Mouse (Mus musculus): Measurements from ENCODE around the gene Tmem205.
A peak's percentile ranks its signal among the peaks of the same experiment; 100 is the strongest.

The Tmem205 gene

DNA sequence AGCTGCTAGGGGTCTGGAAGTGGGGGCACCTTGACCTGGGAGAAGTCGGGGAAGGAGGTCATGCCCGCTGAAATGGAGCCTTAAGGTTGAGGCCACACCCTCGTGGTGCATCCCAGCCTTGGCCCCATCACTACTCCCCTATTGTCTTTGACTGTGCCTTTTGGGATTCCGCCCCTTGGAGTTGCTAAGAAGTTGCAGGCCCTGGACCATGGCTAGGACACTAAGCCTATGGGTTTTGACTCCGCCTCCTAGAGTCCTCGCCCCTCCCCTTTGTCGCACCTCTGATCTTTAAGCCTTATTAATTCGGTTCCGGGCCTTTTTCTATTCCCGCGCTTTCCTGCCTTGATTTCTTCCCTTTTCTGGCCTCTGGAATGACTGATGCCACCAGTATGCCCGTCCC is 16.3 kb upstream of the Tmem205 start:
- DNase-seq: no peak

DNA sequence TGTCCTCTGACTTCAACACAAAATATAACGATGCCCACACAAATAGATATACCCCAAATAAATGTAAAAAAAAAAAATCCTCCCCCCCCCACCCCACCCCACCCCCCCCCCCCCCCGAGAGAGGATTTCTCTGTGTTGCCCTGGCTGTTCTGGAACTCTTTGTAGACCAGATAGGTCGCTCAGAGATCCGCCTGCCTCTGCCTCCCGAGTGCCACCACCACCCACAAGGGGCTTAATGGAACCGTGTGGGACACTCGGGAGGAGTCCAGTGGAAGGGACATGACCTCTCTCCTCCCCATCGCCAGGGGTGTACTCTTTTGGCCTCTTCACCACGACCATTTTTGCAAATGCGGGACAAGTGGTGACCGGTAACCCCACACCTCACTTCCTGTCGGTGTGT is 15.7 kb upstream of the Tmem205 start:
- no peak for DNase-seq

DNA sequence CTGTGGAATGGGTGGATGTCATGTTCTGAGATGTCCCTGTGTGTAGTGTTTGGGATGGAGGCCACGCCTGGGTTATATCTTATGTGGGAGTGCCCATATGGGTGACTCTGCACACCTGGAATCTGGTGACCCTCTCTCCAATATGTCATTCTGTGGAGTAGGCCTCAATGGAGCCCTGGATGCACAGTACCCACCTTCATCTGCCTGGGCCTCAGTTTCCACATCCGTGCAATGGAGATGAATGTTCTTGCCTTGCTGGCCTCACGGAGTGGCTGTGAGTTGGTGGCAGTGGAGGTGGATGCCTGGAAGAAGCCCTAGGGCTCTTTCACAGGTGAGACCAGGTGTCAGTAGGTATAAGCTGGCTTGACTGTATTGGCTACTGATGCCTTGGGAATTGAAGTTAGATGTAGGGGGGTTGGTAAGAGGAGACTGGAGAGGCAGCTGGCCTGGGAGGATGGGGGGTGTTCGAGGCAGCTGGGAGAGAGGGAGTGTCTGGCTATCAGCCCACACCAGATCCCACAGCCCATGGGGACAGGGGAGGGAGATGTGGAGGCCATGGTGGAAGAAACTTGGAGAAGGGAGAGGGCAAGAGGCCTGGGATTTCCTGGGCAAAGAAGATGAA is 11.0 kb upstream of the Tmem205 start:
- no peak for DNase-seq

DNA sequence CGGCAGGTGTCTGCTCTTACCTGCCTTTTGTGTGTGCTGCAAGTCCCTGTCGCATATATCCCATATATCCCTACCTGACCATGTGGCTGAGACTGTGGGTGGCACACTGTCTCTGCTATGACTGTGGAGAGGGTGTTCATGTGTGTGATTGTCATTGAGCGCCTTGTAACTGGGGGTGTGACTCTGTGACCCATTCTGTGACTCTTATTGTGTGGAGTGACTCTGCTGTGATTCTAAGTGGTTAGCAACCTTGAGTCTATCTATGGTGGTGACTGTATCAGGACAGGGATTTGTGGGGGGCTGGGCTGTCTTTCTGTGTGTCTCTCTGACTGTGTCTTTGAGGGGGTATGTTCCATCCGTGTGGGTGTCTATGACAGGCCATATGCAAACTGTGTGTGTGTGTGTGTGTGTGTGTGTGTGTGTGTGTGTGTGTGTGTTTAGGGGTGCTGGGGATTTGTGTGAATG is 10.4 kb upstream of the Tmem205 start:
- DNase-seq: no peak

DNA sequence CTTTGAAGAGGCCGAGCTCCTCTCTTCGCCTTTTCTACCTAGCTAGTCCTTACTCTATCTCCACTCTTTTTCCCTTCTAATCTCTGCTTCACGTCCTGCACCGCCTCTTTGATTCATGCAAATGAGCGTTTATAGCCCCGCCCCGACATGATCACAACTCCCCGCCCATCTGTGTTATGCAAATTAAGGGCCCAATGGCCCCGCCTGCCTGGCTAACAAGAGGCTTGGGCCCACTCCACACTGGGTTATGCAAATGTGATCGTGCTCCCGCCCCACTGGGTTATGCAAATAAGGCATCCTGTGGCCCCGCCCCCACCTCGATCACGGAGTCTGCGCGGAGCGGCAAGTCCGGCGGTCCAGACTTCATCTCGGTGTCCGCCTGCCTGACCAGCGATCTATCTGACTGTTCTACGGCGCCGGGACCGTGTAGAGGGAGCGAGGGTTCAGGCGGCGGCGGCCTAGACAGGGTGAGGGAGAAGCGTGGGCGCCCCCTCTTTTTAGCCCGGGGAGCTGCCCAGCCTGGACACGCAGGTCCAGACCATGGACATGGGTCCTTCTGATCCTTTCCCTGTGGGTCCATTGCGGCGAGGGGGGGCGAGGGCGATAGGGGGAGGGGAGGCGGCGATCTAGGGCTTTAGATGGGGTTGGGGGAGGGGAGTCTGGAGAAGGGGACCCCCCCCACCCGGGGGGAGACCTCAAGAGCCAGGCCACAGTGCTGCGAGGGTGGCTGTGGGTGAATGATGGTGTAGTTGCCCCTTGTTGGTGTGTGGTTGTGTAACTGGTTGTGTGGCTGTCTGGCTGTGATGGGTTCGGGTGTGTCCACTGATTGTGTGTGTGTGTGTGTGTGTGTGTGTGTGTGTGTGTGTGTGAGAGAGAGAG is 9.6 kb upstream of the Tmem205 start, which contains the start of gene Plppr2:
Gene Plppr2 (plus strand): TSS at position 342 of the 879 bp plus-strand sequence.
- peak; percentile 99 to 100 for DNase-seq

DNA sequence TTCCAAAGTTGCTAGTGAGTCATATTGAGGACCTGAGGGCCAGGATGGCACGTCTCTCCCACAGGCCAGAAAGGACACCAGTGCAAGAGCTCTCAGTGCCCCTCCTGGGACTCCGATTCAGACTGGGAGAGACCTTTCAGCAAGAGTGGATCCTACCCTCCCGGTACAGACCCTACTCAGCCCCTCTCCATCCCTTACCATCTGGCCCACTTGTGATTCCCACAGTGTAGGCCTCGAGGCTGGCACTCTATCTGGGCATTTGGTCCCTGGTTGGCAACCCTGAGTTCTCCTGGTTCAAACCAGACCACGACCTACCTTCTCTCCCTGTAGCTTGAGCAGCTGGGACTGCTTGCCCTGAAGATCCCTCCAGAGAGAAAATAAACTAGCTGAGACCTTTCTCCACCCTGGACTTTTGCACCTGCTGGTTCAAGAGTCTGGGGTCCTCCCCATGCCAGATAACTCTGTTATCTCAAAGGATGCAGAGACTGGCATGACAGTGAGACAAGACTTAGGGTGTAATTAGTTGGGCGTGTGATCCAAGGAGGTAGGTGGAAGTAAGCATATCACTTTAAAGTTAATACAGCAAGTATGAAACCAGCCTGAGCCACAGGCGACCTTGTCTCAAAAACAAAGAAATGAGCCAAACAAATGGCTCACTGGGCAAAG is 8.2 kb upstream of the Tmem205 start:
- DNase-seq: no peak

DNA sequence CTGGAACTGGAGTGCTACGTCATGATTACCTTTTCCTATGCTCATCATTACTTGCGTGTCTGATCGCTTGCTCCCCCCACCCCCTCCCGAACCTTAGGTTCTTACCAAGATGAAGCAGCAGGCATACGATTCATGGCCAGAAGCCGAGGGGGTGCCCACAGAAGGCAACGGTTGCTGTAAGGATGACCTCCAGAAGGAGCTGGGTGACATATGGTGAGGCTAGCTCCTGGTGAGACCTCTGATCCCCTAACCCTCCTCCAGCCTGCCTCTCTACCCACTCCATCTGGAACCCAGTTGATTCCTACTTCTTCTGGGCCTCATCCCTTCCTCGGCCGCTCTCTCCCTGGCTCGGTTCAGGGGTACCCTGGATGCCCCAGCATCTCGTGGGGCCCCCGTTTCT is 6.7 kb upstream of the Tmem205 start:
- DNase-seq: peak in 1 of 2 experiments; percentile 56

DNA sequence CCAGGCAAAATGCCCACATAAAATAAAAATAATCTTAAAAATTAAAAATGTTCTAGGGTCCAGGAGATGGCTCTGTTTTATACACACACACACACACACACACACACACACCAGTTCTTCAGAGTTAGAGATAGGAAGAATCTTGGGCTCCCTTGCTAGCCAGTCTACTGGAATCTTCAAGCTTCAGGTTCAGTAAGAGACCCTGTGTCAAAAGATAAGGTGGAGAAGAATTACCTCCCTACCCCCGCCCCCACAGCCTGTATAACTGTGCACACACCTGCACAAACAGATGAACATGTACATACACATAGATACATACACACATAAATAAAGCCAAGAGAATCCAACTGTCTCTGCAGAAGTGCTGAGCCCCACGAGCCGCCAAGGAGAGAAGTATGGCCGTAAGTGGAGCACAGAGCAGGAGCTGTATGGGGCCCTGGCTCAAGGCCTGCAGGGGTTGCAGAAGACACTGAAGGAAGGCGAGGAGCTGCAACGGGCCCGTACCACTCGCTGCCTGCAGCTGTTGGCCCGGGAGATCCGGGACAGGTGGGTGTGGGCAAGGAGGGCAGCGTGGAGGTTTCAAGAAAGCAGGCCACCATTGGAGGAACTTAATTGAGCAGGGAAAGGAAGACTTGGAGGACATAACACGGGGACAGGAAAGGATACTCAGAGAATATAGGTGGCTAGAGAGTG is 5.2 kb upstream of the Tmem205 start:
- no peak for DNase-seq

DNA sequence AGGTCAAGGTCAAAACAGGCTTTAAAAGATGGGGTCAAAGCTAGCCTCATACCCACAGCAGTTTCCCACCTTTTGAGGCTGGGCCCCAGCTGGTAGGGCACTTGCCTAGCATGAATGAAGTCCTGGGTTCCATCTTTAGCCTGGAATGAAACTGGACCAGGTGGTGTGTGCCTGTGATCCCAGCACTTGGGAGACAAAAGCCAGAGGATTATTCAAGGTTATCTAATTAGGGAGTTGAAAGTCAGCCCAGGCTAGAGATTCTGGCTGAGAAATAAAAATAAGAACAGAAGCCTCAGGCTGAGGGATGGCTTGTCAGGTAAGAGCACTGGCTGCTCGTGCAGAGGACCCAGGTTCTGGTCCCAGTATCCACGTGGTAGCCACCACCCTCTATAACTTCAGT is 4.7 kb upstream of the Tmem205 start:
- DNase-seq: no peak

DNA sequence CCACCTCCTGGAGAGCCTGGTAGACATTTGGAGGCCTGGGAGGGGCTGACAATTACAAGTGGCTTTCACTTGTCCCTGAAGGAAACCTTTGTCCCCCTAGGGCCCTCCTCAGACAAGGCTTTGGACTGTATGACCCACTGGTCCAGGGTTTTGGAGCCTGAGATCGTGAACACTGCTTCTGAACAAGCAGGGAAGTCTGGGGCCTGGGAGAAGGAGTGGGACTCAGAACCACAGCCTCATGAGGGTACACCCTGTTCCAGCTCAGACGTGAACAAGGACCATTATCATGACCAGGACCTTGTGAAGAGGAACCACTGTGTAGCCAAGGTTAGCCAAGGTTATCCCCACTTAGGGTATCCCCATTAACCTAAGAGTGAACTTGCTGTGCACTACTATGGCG is 1.9 kb upstream of the Tmem205 start:
- no peak for DNase-seq

DNA sequence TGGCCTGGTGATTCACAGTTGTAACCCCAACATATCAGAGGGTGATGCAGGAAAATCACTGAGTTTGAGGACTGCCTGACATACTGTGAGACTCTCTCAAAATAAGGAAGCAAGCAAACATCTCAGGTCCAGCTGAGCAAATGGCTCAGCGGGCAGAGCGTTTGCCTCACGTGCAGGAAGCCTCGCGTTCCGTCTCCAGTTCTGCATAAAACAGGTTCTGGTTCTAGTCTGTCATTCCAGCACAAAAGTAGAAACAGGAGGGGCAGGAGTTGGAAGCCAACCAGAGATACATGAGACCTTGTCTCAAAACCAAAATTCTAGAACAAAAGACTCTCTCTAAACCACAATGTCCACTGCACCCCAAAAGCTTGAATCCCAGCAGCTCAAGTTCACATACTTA is 572 bp downstream of the Tmem205 start:
- no peak for DNase-seq

DNA sequence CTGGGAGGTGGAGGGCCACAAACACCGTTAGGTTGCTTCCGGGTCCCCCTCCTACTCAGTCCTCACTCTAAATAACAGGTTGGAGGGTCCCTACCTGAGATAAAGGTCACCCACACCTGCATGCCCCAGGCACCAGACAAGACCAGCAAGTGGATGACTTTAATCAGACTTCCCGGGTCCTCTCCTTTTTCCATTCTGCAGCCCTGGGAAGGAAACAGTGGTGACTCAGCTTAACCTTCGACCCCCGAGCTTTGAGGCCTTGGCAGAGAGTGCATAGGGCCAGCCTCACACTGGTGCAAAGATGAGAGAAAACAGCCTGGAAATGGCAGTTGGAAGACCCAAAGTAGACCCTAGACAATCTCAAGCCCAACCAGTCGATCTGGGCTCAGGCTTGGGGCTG is 1.2 kb downstream of the Tmem205 start:
- no peak for DNase-seq

DNA sequence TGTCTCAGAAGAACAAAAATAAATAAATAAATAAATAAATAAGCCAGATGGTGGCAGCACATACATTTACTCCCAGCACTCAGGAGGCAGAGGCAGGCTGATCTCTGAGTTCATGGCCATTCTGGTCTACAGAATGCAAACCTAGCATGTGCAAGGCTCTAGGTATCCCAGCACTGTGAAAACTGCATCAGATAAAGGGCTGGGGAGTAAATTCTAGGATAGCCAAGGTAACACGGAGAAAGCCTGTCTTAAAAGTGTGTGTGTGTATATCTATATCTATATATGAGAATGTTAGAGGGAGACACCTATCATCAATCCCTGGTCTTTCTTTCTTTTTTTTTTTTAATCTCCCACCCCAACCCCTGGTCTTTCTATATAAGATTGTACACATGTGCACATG is 1.9 kb downstream of the Tmem205 start:
- DNase-seq: no peak

DNA sequence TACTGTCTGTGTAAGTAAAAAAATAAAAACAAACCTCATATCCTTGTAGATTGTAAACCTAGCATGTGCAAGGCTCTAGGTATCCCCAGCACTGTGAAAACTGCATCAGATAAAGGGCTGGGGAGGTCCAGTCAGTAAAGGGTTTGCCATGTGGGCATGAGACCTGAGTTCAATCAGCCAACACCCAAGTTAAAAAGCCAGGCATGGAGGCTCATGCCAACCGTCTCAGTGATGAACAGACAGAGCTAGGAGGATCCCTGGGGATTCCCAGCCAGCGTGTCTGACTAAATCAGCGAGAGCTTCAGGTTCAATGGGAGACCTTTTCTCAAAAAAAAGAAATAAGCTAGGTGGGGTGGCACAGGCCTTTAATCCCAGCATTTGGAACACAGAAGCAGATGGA is 2.3 kb downstream of the Tmem205 start:
- DNase-seq: no peak

DNA sequence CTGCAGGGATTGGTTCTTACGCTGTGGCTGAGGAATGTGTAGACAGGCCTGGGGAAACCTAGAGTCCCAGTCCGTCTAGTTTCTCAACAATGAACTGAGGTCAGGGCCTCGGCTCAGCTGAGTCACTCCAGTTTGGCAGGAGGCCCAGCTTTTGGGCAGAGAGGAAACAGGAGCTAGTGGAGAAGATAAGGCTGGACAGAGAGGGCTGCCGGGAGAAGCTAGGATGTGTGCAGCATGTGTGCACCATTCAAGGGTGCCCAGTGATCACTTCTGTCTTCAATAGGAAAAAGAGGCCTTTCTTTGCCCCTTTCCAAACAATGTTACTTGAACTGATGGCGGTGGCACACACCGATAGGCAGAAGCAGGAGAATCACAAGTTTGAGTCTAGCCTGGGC is 3.3 kb downstream of the Tmem205 start:
- DNase-seq: peak; percentile 46

DNA sequence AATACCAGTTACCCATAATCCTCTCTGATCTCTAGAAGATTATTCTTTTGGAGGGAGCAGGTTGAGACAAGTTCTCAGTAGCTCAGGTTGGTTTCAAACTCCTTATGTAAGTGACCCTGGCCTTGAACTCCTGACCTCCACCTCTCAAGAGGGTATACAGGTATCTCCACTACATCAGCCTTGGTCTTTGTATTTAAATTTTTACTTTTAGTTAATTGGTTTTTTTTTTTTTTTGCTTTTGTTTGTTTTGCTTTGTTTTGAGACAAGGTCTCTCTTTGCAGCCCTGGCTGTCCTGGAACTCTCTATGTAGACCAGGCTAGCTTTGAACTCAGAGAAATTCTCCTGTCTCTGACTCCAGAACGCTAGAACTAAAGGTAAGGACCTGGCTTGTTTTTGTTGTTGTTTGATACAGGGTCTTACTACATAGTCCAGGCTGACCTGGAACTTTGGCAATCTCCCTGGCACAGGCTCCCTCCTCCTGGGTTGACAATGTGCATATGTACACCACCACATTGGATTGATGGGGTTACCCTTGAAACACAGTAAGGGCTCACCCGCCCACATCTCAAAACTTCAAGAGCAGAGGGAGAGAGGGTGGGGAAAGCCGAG is 3.8 kb downstream of the Tmem205 start:
- no peak for DNase-seq

DNA sequence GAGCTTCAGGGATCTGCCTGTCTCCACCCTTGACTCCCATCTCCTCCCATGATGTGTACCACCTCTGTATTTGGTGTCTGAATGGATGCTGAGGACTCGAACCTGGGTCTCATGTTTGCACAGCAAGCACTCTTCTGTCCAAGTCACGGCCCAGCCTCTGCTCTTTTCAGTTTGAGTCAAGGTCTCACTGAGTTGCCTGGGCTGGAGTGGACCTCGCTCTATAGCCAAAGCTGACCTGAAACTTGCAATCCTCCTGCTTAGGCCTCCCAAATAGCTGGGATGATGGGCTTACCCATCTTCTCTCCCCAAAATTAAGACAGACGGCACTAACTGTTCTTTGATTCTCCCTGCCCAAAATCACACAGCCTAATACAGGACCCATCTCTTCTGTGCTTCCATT is 4.3 kb downstream of the Tmem205 start:
- no peak for DNase-seq

DNA sequence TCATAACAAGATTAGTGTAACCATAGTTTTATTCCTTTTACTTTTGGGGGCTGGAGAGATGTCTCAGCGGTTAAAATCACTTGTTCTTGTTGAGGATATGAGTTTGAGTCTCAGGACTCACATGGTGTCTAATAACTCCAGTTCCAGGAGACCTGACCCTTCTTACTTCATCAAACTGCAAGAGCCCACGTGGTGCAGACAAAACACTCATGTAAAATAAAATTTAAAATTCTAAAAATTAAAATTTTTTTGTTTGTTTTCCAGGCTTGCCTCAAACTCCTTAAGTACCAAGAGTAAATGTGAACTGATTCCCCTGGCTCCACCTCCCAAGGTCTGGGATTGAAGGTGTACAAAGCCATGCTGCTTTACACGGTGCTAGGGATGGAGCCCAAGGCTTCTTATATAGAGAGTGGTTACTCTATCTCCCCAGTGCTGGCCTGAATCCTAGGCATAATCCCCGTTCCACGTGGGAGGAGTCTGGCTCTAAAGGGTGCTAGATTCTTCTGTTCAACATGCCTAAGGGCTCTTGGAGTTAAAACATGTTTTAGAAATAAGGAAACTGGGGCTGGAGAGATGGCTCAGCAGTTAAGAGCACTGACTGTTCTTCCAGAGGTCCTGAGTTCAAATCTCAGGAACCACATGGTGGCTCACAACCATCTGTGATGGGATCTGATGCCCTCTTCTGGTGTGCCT is 8.5 kb downstream of the Tmem205 start:
- DNase-seq: no peak

DNA sequence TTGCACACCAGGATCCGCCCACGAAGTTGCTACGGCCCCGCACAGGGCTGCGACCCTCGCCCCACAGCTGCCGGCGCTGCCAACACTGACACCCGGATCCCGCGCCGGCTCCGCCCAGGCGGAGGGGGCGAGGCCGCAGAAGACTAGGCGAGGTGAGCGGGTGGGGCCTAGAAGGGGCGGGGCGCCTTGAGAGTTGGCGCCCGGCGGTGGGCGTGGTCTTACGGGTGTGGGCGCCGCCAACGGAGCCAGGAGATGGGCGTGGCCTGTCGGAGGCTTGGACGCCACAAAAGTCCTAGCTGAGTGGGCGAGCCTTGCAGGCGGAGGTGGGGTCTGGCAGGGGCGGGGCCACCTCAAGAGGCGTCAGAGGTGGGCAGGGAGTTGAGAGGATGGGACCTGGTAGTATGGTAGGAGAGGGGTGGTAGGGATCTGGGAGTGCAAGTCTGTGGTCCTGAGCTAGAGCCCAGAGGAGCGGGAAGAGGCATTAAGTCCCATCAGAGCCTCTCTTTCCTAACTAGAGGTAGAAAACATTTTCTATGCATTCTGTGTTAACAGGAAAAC is 9.2 kb downstream of the Tmem205 start, which contains the start of gene Rab3d:
Gene Rab3d (minus strand): TSS at position 158 of the 558 bp plus-strand sequence.
- DNase-seq: peak; percentile 98

DNA sequence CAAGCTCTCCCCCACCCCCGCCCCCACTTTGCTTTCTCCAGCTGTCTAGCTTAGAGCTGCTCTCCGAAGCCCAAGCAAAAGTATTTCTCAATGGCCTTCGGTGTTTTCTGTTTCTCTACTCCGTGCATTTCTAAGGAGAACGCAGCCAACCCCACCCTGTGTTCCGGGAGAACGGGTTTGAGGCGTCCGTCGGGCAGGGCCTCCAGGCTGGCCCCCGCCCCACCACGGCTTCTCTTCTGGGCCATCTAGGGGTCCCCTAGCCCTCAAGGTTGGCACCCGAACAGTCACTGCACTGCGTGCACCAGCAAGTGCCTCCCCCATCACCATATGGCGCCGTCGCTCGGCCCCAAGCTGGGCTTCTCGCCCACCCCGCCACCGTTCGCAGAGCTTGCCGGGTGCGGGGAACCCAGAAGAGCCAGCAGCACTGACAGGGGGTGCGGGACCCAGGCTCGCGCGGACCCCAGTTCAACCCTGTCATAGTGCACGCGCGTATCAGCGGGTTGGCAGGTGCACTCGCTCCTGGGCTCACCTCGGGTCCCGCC is 9.8 kb downstream of the Tmem205 start:
- DNase-seq: peak; percentile 80

DNA sequence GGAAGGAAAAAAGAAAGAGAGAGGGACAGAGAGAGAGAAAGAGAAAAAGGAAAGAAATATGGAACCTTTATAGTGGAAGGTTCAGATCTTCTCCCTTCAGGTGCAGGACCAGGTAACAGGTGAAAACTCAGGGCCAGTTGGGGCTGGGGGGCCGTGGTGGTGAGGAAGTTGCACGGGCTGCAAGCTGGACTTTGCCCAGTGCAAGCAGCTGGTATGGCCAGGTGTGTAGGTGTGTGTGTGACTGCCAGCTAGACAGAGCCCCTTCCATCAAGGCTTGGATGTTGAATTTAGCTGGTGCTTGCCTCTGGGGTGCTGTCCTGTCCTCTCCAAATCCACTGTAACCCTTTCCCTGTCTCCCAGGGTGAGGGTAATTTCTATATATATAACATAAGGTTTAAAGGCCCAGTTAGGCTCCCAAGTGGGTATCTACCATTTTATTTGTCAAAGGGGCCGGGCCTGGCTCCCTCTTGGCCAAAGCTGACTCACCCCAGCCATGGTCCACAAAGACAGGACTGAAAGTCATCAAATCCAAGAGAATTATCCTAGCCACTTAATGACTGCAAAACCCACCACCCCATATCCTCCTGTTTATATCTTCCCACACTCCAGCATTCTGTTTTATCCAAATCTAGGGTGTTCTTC is 10.4 kb downstream of the Tmem205 start:
- DNase-seq: no peak

Measured in cerebellum, postnatal 14 days (tissue).